Mouse (Mus musculus) CH12.LX (cell line): ENCODE data around the gene Ogdh. TPM values are rescaled to one million over a fixed set of nuclear protein-coding genes. Genes with fewer than 3 reads are reported as not detected.
A peak's percentile ranks its signal among the peaks of the same experiment; 100 is the strongest.

ENCODE experiments used
- DNase-seq: peaks from one replicate; pipeline ENCODE4 v3.0.0-alpha.2; 2013; ENCODE audit errors: extremely low read depth
- H3K27ac ChIP-seq: 2 replicates; pipeline ENCODE4 v1.5.1; 2012; ENCODE audit warnings: low read depth, mild to moderate bottlenecking, control low read depth, moderate library complexity; ENCODE audit not compliant: insufficient read depth
- H3K27me3 ChIP-seq: replicated peaks from 2 replicates; pipeline ENCODE3; 2012; ENCODE audit warnings: inconsistent platforms
- H3K36me3 ChIP-seq, 2 experiments: replicated peaks in 1 of 2; 2 replicates each; pipeline versions ENCODE3 to v1.6.1; 2012; ENCODE audit warnings: inconsistent platforms in 1 of 2, low read length in 1 of 2, mild to moderate bottlenecking in 1 of 2, mixed read lengths in 1 of 2, moderate library complexity in 1 of 2; ENCODE audit not compliant: control insufficient read depth in 1 of 2, insufficient read depth in 1 of 2
- H3K4me1 ChIP-seq, 2 experiments: 2 replicates each; pipeline ENCODE4 v1.6.1; 2012; ENCODE audit warnings: inconsistent platforms in 1 of 2, moderate library complexity in 1 of 2; ENCODE audit not compliant: insufficient read depth in 2 of 2, control insufficient read depth in 1 of 2
- H3K4me2 ChIP-seq: 2 replicates; pipeline ENCODE4 v1.6.1; 2012; ENCODE audit warnings: low read depth, mild to moderate bottlenecking, control low read depth; ENCODE audit not compliant: poor library complexity, insufficient read depth, severe bottlenecking
- H3K4me3 ChIP-seq, 3 experiments: fragments of 150-350 bp in 1 of 3; sonication (generic) in 1 of 3; replicated peaks in 1 of 3; 2 replicates each; pipeline versions ENCODE3 to v1.5.1; 2011 to 2012; ENCODE audit warnings: low read depth in 2 of 3, low read length in 2 of 3, mild to moderate bottlenecking in 2 of 3, moderate library complexity in 2 of 3, control low read depth in 1 of 3, improper control_type of control experiment in 1 of 3, inconsistent platforms in 1 of 3, mixed read lengths in 1 of 3; ENCODE audit not compliant: poor library complexity in 1 of 3
- H3K79me2 ChIP-seq: replicated peaks from 2 replicates; pipeline ENCODE4 v1.6.1; 2012; ENCODE audit warnings: mild to moderate bottlenecking, moderate library complexity; ENCODE audit not compliant: control insufficient read depth, poor library complexity, insufficient read depth, severe bottlenecking; ENCODE audit errors: extremely low read depth
- H3K9ac ChIP-seq: 2 replicates; pipeline ENCODE4 v1.6.1; 2012; ENCODE audit warnings: low read depth, mild to moderate bottlenecking, control low read depth, moderate library complexity; ENCODE audit not compliant: insufficient read depth
- H3K9me3 ChIP-seq: replicated peaks from 2 replicates; pipeline ENCODE3; 2012; ENCODE audit warnings: low read length, inconsistent platforms, mixed read lengths
- BHLHE40 ChIP-seq: IDR thresholded peaks from 2 replicates; pipeline ENCODE4 v1.6.1; 2011; ENCODE audit warnings: mild to moderate bottlenecking, low read depth, low read length, improper control_type of control experiment
- CHD1 ChIP-seq: IDR thresholded peaks from 2 replicates; pipeline ENCODE4 v1.6.1; 2012; ENCODE audit warnings: low read depth, low read length, improper control_type of control experiment, inconsistent platforms
- CHD2 ChIP-seq: IDR thresholded peaks from 2 replicates; pipeline ENCODE4 v1.6.1; 2011; ENCODE audit warnings: low read length, improper control_type of control experiment
- CTCF ChIP-seq, 2 experiments: IDR thresholded peaks in 1 of 2; conservative IDR thresholded peaks in 1 of 2; 2 replicates each; pipeline ENCODE4 v1.5.1; 2011 to 2012; ENCODE audit warnings: low read depth in 2 of 2, low read length in 2 of 2, improper control_type of control experiment in 1 of 2, inconsistent platforms in 1 of 2, mild to moderate bottlenecking in 1 of 2, moderate library complexity in 1 of 2
- E2F4 ChIP-seq: IDR thresholded peaks from 2 replicates; pipeline ENCODE4 v1.6.1; 2011; ENCODE audit warnings: low read depth, low read length, improper control_type of control experiment; ENCODE audit not compliant: insufficient replicate concordance
- ELF1 ChIP-seq: IDR thresholded peaks from 2 replicates; pipeline ENCODE4 v1.6.1; 2014; ENCODE audit warnings: low read depth, mild to moderate bottlenecking, inconsistent platforms, low read length, improper control_type of control experiment
- EP300 ChIP-seq: IDR thresholded peaks from 2 replicates; pipeline ENCODE4 v1.6.1; 2011; ENCODE audit warnings: low read length, improper control_type of control experiment
- ETS1 ChIP-seq: conservative IDR thresholded peaks from 2 replicates; pipeline ENCODE4 v1.6.1; 2012; ENCODE audit warnings: low read depth, mild to moderate bottlenecking, inconsistent platforms, low read length, improper control_type of control experiment, moderate library complexity
- GABPA ChIP-seq: IDR thresholded peaks from 2 replicates; pipeline ENCODE4 v1.6.1; 2012; ENCODE audit warnings: low read depth, low read length, improper control_type of control experiment, inconsistent platforms; ENCODE audit not compliant: insufficient replicate concordance
- HCFC1 ChIP-seq: IDR thresholded peaks from 2 replicates; pipeline ENCODE4 v1.6.1; 2012; ENCODE audit warnings: low read depth, mild to moderate bottlenecking, inconsistent platforms, low read length, improper control_type of control experiment
- IRF4 ChIP-seq: IDR thresholded peaks from 2 replicates; pipeline ENCODE4 v1.6.1; 2014; ENCODE audit warnings: low read depth, mild to moderate bottlenecking, inconsistent platforms, low read length, improper control_type of control experiment
- JUN ChIP-seq: IDR thresholded peaks from 2 replicates; pipeline ENCODE4 v1.6.1; 2011; ENCODE audit warnings: low read depth, mild to moderate bottlenecking, low read length, improper control_type of control experiment, moderate library complexity; ENCODE audit not compliant: insufficient read depth
- JUND ChIP-seq: conservative IDR thresholded peaks from 2 replicates; pipeline ENCODE4 v1.6.1; 2011; ENCODE audit warnings: low read depth, low read length, improper control_type of control experiment
- KAT2A ChIP-seq: IDR thresholded peaks from 2 replicates; pipeline ENCODE4 v1.6.1; 2012; ENCODE audit warnings: low read length, improper control_type of control experiment, inconsistent platforms; ENCODE audit not compliant: insufficient replicate concordance
- MAFK ChIP-seq: IDR thresholded peaks from 2 replicates; pipeline ENCODE4 v1.6.1; 2011; ENCODE audit warnings: low read length, improper control_type of control experiment; ENCODE audit not compliant: insufficient replicate concordance
- MAX ChIP-seq: IDR thresholded peaks from 2 replicates; pipeline ENCODE4 v1.6.1; 2011; ENCODE audit warnings: low read length, improper control_type of control experiment
- MAZ ChIP-seq: IDR thresholded peaks from 2 replicates; pipeline ENCODE4 v1.6.1; 2012; ENCODE audit warnings: low read depth, mild to moderate bottlenecking, inconsistent platforms, low read length, improper control_type of control experiment, moderate library complexity
- MEF2A ChIP-seq: IDR thresholded peaks from 2 replicates; pipeline ENCODE4 v1.6.1; 2014; ENCODE audit warnings: low read depth, mild to moderate bottlenecking, inconsistent platforms, low read length, improper control_type of control experiment, borderline replicate concordance
- MXI1 ChIP-seq: IDR thresholded peaks from 2 replicates; pipeline ENCODE4 v1.6.1; 2011; ENCODE audit warnings: mild to moderate bottlenecking, low read depth, low read length, improper control_type of control experiment
- MYC ChIP-seq: IDR thresholded peaks from 2 replicates; pipeline ENCODE4 v1.6.1; 2011; ENCODE audit warnings: low read depth, mild to moderate bottlenecking, improper control_type of control experiment, low read length
- NELFE ChIP-seq: IDR thresholded peaks from 2 replicates; pipeline ENCODE4 v1.6.1; 2011; ENCODE audit warnings: low read depth, low read length, improper control_type of control experiment
- NRF1 ChIP-seq: IDR thresholded peaks from 2 replicates; pipeline ENCODE4 v1.6.1; 2014; ENCODE audit warnings: low read depth, mild to moderate bottlenecking, inconsistent platforms, low read length, improper control_type of control experiment, moderate library complexity
- PAX5 ChIP-seq: IDR thresholded peaks from 2 replicates; pipeline ENCODE4 v1.6.1; 2012; ENCODE audit warnings: low read length, inconsistent platforms, mixed read lengths
- POLR2A ChIP-seq: IDR thresholded peaks from 2 replicates; pipeline ENCODE4 v1.6.1; 2011; ENCODE audit warnings: low read depth, mild to moderate bottlenecking, improper control_type of control experiment, low read length
- POLR2AphosphoS2 ChIP-seq: IDR thresholded peaks from 2 replicates; pipeline ENCODE4 v1.6.1; 2011; ENCODE audit warnings: low read depth, low read length, improper control_type of control experiment
- RAD21 ChIP-seq: IDR thresholded peaks from 2 replicates; pipeline ENCODE4 v1.6.1; 2011; ENCODE audit warnings: low read depth, mild to moderate bottlenecking, low read length, improper control_type of control experiment, moderate library complexity
- RCOR1 ChIP-seq: conservative IDR thresholded peaks from 2 replicates; pipeline ENCODE4 v1.6.1; 2012; ENCODE audit warnings: low read depth, mild to moderate bottlenecking, inconsistent platforms, low read length, improper control_type of control experiment
- SIN3A ChIP-seq: IDR thresholded peaks from 2 replicates; pipeline ENCODE4 v1.6.1; 2012; ENCODE audit warnings: low read length, improper control_type of control experiment, inconsistent platforms
- SMC3 ChIP-seq: IDR thresholded peaks from 2 replicates; pipeline ENCODE4 v1.6.1; 2011; ENCODE audit warnings: low read depth, low read length, improper control_type of control experiment
- TBP ChIP-seq: conservative IDR thresholded peaks from 2 replicates; pipeline ENCODE4 v1.6.1; 2011; ENCODE audit warnings: low read depth, low read length, improper control_type of control experiment
- TCF12 ChIP-seq: IDR thresholded peaks from 2 replicates; pipeline ENCODE4 v1.6.1; 2014; ENCODE audit warnings: low read depth, mild to moderate bottlenecking, inconsistent platforms, low read length, improper control_type of control experiment
- UBTF ChIP-seq: IDR thresholded peaks from 2 replicates; pipeline ENCODE4 v1.6.1; 2012; ENCODE audit warnings: low read depth, mild to moderate bottlenecking, inconsistent platforms, low read length, improper control_type of control experiment, moderate library complexity
- USF1 ChIP-seq: IDR thresholded peaks from 2 replicates; pipeline ENCODE4 v1.6.1; 2014; ENCODE audit warnings: low read depth, mild to moderate bottlenecking, inconsistent platforms, low read length, improper control_type of control experiment
- USF2 ChIP-seq: conservative IDR thresholded peaks from 2 replicates; pipeline ENCODE4 v1.6.1; 2011; ENCODE audit warnings: low read depth, low read length, improper control_type of control experiment
- ZC3H11A ChIP-seq: IDR thresholded peaks from 2 replicates; pipeline ENCODE4 v1.6.1; 2012; ENCODE audit warnings: low read depth, mild to moderate bottlenecking, inconsistent platforms, low read length, improper control_type of control experiment
- ZKSCAN1 ChIP-seq: IDR thresholded peaks from 2 replicates; pipeline ENCODE4 v1.6.1; 2012; ENCODE audit warnings: low read depth, inconsistent platforms, low read length, improper control_type of control experiment, borderline replicate concordance
- ZMIZ1 ChIP-seq: IDR thresholded peaks from 2 replicates; pipeline ENCODE4 v1.6.1; 2012; ENCODE audit warnings: low read depth, mild to moderate bottlenecking, inconsistent platforms, low read length, improper control_type of control experiment
- ZNF384 ChIP-seq: IDR thresholded peaks from 2 replicates; pipeline ENCODE4 v1.6.1; 2012; ENCODE audit warnings: low read depth, low read length, improper control_type of control experiment, inconsistent platforms
- dilution Hi-C: fragments of 300-500 bp; cut with MboI; formaldehyde crosslinking; loops from 2 replicates; pipeline ENCODE4 v1.14.3; 2020; ENCODE audit warnings: low sequenced_read_pairs; ENCODE audit not compliant: extremely low pct_unique_long_range_greater_than_20kb, extremely low pct_ligation_motif_present
- in situ Hi-C: fragments of 300-500 bp; cut with MboI; formaldehyde crosslinking; loops from 3 replicates; pipeline ENCODE4 v1.14.3; 2019; ENCODE audit warnings: low sequenced_read_pairs, low pct_ligation_motif_present, low pct_unique_long_range_greater_than_20kb, mixed read lengths
- polyA plus RNA-seq: library from polyadenylated mRNA; unstranded; fragments of >175 nt; gene quantifications from 2 replicates; pipeline ENCODE4 v1.2.1, GENCODE M21; 2012; ENCODE audit warnings: low read depth; ENCODE audit not compliant: insufficient read length
- total RNA-seq, 2 experiments: library from RNA; depleted of rRNA; stranded (reverse); fragments of 300-350 nt in 1 of 2; fragments of >200 nt in 1 of 2; gene quantifications; 2 replicates each; pipeline ENCODE4 v1.2.3; 2012 to 2014

Ogdh gene
- total and polyA plus RNA-seq, 3 experiments = 47.1 to 173 (median 120) TPM

DNA sequence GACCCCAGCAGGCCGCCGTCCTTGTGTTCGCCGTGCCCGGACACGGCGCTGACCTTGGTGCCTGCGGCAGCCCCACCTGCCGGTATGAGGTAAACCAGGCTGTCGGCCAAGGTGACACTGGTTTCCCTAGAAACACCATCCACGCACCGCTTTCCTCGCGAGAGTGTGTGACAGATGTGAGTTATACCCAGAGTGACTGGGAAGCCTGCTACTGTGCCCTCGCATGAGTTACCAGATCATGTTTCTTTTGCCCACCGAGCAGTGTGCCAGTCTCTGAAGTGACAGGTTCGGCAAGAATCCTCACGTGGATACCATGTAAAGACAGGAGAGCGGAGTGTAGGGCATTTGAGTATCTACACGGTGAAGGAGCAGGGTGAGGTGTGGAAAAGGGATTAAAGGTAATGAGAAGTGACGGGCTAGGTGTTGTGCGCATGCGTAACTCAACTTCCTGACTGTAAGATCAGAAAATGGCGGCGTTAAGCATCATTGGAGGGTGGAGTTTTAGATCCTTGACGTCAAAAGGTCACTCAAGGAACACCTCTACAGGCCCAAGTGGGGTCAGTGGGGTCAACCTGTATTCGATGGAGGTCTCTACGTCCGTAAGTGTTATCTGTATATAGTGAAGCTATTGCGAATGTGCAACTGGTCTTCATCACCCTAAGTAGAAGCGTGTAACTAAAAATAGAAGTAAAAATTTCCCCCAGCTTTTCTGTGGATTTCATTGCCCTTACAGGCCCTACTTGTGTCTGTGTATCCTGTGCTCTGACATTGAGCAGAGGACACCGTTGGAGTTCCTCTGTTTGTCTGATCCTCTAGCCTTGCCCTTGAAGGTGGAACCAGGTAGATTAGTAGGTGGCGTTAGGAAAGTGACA lies 919 bp downstream of the Ogdh start:
- in situ Hi-C loops (no loop called here), dilution Hi-C loops (no loop called here)
- Histone ChIP-seq H3K9ac (peak overlapping the region; percentile 92), H3K9me3 (no peaks in the 10 kb centered on the region), H3K27ac (peak overlapping the region; percentile 90), H3K79me2 (peaks cover 46% of the 10 kb centered on the region), H3K27me3 (no peaks in the 10 kb centered on the region), H3K4me3 (peak overlapping the region; percentile 72 to 98 (median 83)), H3K36me3 (peaks cover 8 to 21% of the 10 kb centered on the region in 2 experiments), H3K4me2 (peak overlapping the region; percentile 84), H3K4me1 (peaks cover 6 to 34% of the 10 kb centered on the region in 2 experiments; a peak in 3 of 4 replicates)
- peak; percentile 39; the same call in 1 of the 2 replicates for TF ChIP-seq MYC
- TF ChIP-seq KAT2A = 0 out of 2 replicates have a peak, but pooled peaks have one; percentile 60
- peak; percentile 84 for TF ChIP-seq TBP
- no peak for TF ChIP-seq GABPA
- no peak for TF ChIP-seq MAFK
- TF ChIP-seq ZC3H11A = no peak
- no peak for TF ChIP-seq RCOR1
- peak; percentile 98 for TF ChIP-seq NRF1
- TF ChIP-seq SIN3A = peak; percentile 93
- TF ChIP-seq MAX = peak; percentile 8; the same call in 1 of the 2 replicates
- peak; percentile 95 for TF ChIP-seq MXI1
- TF ChIP-seq RAD21 = no peak
- TF ChIP-seq CTCF (conservative IDR thresholded peaks at IDR 0.05 in 1 of 2, IDR thresholded peaks at IDR 0.05 in 1 of 2; ENCODE audit: low read depth in 2 of 2, low read length in 2 of 2) = peak in 1 of 2 experiments; percentile 48; a peak in 2 of 4 replicates
- peak; percentile 87 for TF ChIP-seq ELF1
- TF ChIP-seq CHD2 = peak; percentile 93
- TF ChIP-seq HCFC1 = peak; percentile 69
- 0 out of 2 replicates have a peak, but pooled peaks have one; percentile 54 for TF ChIP-seq E2F4
- TF ChIP-seq USF2 = no peak
- no peak for TF ChIP-seq USF1
- peak; percentile 35; the same call in 1 of the 2 replicates for TF ChIP-seq TCF12
- TF ChIP-seq JUND = no peak; the same call in 1 of the 2 replicates
- peak; percentile 68; the same call in 1 of the 2 replicates for TF ChIP-seq NELFE
- no peak for TF ChIP-seq SMC3
- no peak; the same call in 1 of the 2 replicates for TF ChIP-seq POLR2AphosphoS2
- no peak for TF ChIP-seq EP300
- TF ChIP-seq CHD1 = peak; percentile 39
- peak; percentile 15; the same call in 1 of the 2 replicates for TF ChIP-seq ETS1
- TF ChIP-seq JUN = no peak
- no peak for TF ChIP-seq ZNF384
- TF ChIP-seq MEF2A = peak; percentile 78
- no peak for TF ChIP-seq PAX5
- TF ChIP-seq IRF4 = no peak
- TF ChIP-seq UBTF = no peak
- TF ChIP-seq POLR2A = peak; percentile 41
- peak; percentile 9; the same call in 1 of the 2 replicates for TF ChIP-seq BHLHE40
- TF ChIP-seq ZKSCAN1 = no peak
- 0 out of 2 replicates have a peak, but pooled peaks have one; percentile 6 for TF ChIP-seq MAZ
- TF ChIP-seq ZMIZ1 = no peak
- peak; percentile 98 for DNase-seq
